13 mouse cellular contexts compared by ENCODE assay signal in genomic region chr3:96566661-96567450, GRCm38 (mm10). TPM values are rescaled to one million over a fixed set of nuclear protein-coding genes. Genes with fewer than 3 reads are reported as not detected.
DNase-seq lines count a peak whose midpoint lies in the region; ATAC-seq and TF ChIP-seq lines count a peak whose summit lies in the region.
"Had no signal": no experiment of that assay in that cellular context is flagged by ENCODE, and none has a peak within 500 bp of the region (broad histone marks: within the 10 kb centered on the region; RNA-seq: fewer than 3 reads in every experiment).

No protein-coding gene starts in this region.

- H3K9ac ChIP-seq in liver, adult 2 months (ENCODE audit: low read depth, low read length), result no peak overlapping the region
- H3K9ac ChIP-seq in liver, embryonic 11.5 days (ENCODE audit: low read depth, low read length), result no peak overlapping the region
- H3K9ac ChIP-seq in heart, postnatal 0 days (replicated peaks; ENCODE audit: low read depth, low read length), result no peak overlapping the region
- H3K9ac ChIP-seq in midbrain, embryonic 13.5 days (replicated peaks), result no peak overlapping the region
- H3K9ac ChIP-seq: limb, embryonic 13.5 days; midbrain, embryonic 12.5 days had no signal

- no peak overlapping the region for H3K4me3 ChIP-seq in liver, adult 2 months (ENCODE audit: insufficient read depth, low read depth, low read length)
- no peak overlapping the region for H3K4me3 ChIP-seq in liver, embryonic 11.5 days (ENCODE audit: low read depth, low read length)
- no peak overlapping the region for H3K4me3 ChIP-seq in heart, postnatal 0 days (ENCODE audit: low read depth, low read length)
- no peak overlapping the region for H3K4me3 ChIP-seq in midbrain, embryonic 13.5 days (replicated peaks)
- H3K4me3 ChIP-seq: erythroblast, embryonic 14.5 days; limb, embryonic 13.5 days; midbrain, embryonic 12.5 days had no signal

- no peaks in the 10 kb centered on the region for H3K27me3 ChIP-seq in liver, adult 2 months (ENCODE audit: control insufficient read depth, insufficient read depth, low read length)
- H3K27me3 ChIP-seq in liver, embryonic 11.5 days (replicated peaks; ENCODE audit: control insufficient read depth, insufficient read depth, low read length), result no peaks in the 10 kb centered on the region
- H3K27me3 ChIP-seq in heart, postnatal 0 days (ENCODE audit: control insufficient read depth, insufficient read depth, low read length), result no peaks in the 10 kb centered on the region
- H3K27me3 ChIP-seq in midbrain, embryonic 13.5 days, result no peaks in the 10 kb centered on the region
- H3K27me3 ChIP-seq: limb, embryonic 13.5 days; midbrain, embryonic 12.5 days had no signal

- no peaks in the 10 kb centered on the region; the same call in 1 of the 2 replicates for H3K36me3 ChIP-seq in liver, adult 2 months (ENCODE audit: control insufficient read depth, insufficient read depth, low read length)
- no peaks in the 10 kb centered on the region for H3K36me3 ChIP-seq in liver, embryonic 11.5 days (ENCODE audit: control insufficient read depth, insufficient read depth, low read length)
- H3K36me3 ChIP-seq in heart, postnatal 0 days (replicated peaks; ENCODE audit: control insufficient read depth, insufficient read depth, low read length), result no peaks in the 10 kb centered on the region
- H3K36me3 ChIP-seq in midbrain, embryonic 13.5 days, result no peaks in the 10 kb centered on the region
- H3K36me3 ChIP-seq: midbrain, embryonic 12.5 days had no signal

- H3K4me1 ChIP-seq in liver, adult 2 months (ENCODE audit: control insufficient read depth, insufficient read depth, low read length), result peaks cover 24% of the 10 kb centered on the region
- peaks cover 20% of the 10 kb centered on the region for H3K4me1 ChIP-seq in liver, embryonic 11.5 days (replicated peaks; ENCODE audit: control insufficient read depth, insufficient read depth, low read length)
- H3K4me1 ChIP-seq in heart, postnatal 0 days (ENCODE audit: control insufficient read depth, insufficient read depth), result peaks cover 52% of the 10 kb centered on the region
- 0 out of 2 replicates have a peak, but pooled peaks cover 1% of the 10 kb centered on the region for H3K4me1 ChIP-seq in midbrain, embryonic 13.5 days (replicated peaks)
- H3K4me1 ChIP-seq: midbrain, embryonic 12.5 days had no signal

- no peak for TF ChIP-seq CTCF in liver, adult 2 months (IDR thresholded peaks at IDR 0.05; ENCODE audit: low read depth, low read length)
- TF ChIP-seq CTCF in heart, postnatal 0 days (IDR thresholded peaks at IDR 0.05; ENCODE audit: low read depth), result no peak

- H3K4me2 ChIP-seq in liver, embryonic 11.5 days, result no peak overlapping the region
- H3K4me2 ChIP-seq in heart, postnatal 0 days (ENCODE audit: low read depth, low read length), result no peak overlapping the region
- no peak overlapping the region for H3K4me2 ChIP-seq in midbrain, embryonic 13.5 days (replicated peaks)
- H3K4me2 ChIP-seq: limb, embryonic 13.5 days; midbrain, embryonic 12.5 days had no signal

- H3K79me2 ChIP-seq in liver, adult 2 months (ENCODE audit: control insufficient read depth, insufficient read depth, low read length), result no peaks in the 10 kb centered on the region

- TF ChIP-seq EP300 in heart, postnatal 0 days (IDR thresholded peaks at IDR 0.05; ENCODE audit: low read depth), result no peak

- DNase-seq in adrenal gland, postnatal 10 days, result peak; percentile 9
- DNase-seq in adrenal gland, adult (ENCODE audit: inconsistent age in 2 of 2, low spot score in 1 of 2), result no peak
- peak; percentile 71 for DNase-seq in liver, adult 2 months (ENCODE audit: extremely low read depth, low read depth, low spot score)
- no peak for DNase-seq in liver, embryonic 11.5 days (ENCODE audit: low spot score)
- no peak for DNase-seq in heart, postnatal 0 days (ENCODE audit: low spot score)
- DNase-seq: lung, postnatal 14 days had no signal

- no peak overlapping the region for H3K27ac ChIP-seq in liver, adult 2 months (replicated peaks; ENCODE audit: insufficient read depth, low read depth, low read length)
- no peak overlapping the region for H3K27ac ChIP-seq in liver, embryonic 11.5 days (ENCODE audit: low read depth, low read length)
- peak overlapping the region; percentile 13; the same call in 1 of the 2 replicates for H3K27ac ChIP-seq in heart, postnatal 0 days (ENCODE audit: low read depth)
- no peak overlapping the region for H3K27ac ChIP-seq in midbrain, embryonic 13.5 days
- H3K27ac ChIP-seq: limb, embryonic 13.5 days; midbrain, embryonic 12.5 days had no signal

- ATAC-seq in liver, embryonic 11.5 days (replicated peaks; ENCODE audit: low FRiP score), result no peak
- ATAC-seq in heart, postnatal 0 days (ENCODE audit: insufficient read depth, low read depth), result no peak
- ATAC-seq in neutrophil, adult 5-6 weeks (ENCODE audit: extremely low read depth, insufficient number of reproducible peaks, low FRiP score, poor library complexity, severe bottlenecking), result 0 out of 2 replicates have a peak, but pooled peaks have one; percentile 17
- ATAC-seq in monocyte, adult 5-6 weeks (replicated peaks; ENCODE audit: insufficient number of reproducible peaks, low FRiP score, low TSS enrichment, poor library complexity, severe bottlenecking), result no peak
- ATAC-seq in midbrain, embryonic 13.5 days, result no peak

- TF ChIP-seq POLR2A in liver, adult 2 months (IDR thresholded peaks at IDR 0.05; ENCODE audit: extremely low read depth, insufficient read depth, low read length), result 0 out of 2 replicates have a peak, but pooled peaks have one; percentile 41

- 62% methylated on average over 8 of the region's 8 CpGs for WGBS in liver, adult 2 months
- WGBS in liver, embryonic 11.5 days, result 77% methylated on average over 8 of the region's 8 CpGs
- 74% methylated on average over 8 of the region's 8 CpGs for WGBS in heart, postnatal 0 days
- 82% methylated on average over 8 of the region's 8 CpGs for WGBS in midbrain, embryonic 13.5 days

- no peaks in the 10 kb centered on the region for H3K9me3 ChIP-seq in liver, embryonic 11.5 days (ENCODE audit: control insufficient read depth, low read length)
- no peaks in the 10 kb centered on the region for H3K9me3 ChIP-seq in heart, postnatal 0 days (replicated peaks; ENCODE audit: control insufficient read depth, low read length)
- H3K9me3 ChIP-seq in midbrain, embryonic 13.5 days, result no peaks in the 10 kb centered on the region
- H3K9me3 ChIP-seq: limb, embryonic 13.5 days; midbrain, embryonic 12.5 days had no signal

RNA-seq across cellular contexts. Expression of gene Txnip, which starts 9.1 kb away (rescaled TPM):
- total RNA-seq in adrenal gland, postnatal 10 days (2021), result 100 to 1,000 TPM; 601 to 945 TPM
- total RNA-seq in liver, adult 2 months (2014; rRNA removed), result 153 and 159 TPM in 2 replicates
- 51.0 and 74.3 TPM in 2 replicates for polyA plus RNA-seq in liver, adult 2 months (2012; rRNA removed)
- 41.1 and 44.0 TPM in 2 replicates for polyA plus RNA-seq in liver, embryonic 11.5 days (2014; fragmentation: Nextera tagmentation; extraction: Ambion mirVana)
- 1,058 and 1,196 TPM in 2 replicates for total RNA-seq in heart, postnatal 0 days (2014; rRNA removed; ENCODE audit: low replicate concordance)
- 332 and 600 TPM in 2 replicates for polyA plus RNA-seq in heart, postnatal 0 days (2015; fragmentation: Nextera tagmentation; extraction: Ambion mirVana)
- 1,984 and 2,044 TPM in 2 replicates for total RNA-seq in neutrophil, adult 5-6 weeks (2017)
- 575 to 636 TPM (median 578 TPM) in 3 replicates for total RNA-seq in monocyte, adult 5-6 weeks (2017)
- 52.2 and 57.6 TPM in 2 replicates for polyA plus RNA-seq in midbrain, embryonic 13.5 days (2015; fragmentation: Nextera tagmentation; extraction: Ambion mirVana)

RNA-seq across cellular contexts. Expression of gene Gm16253, which starts 9.9 kb away (rescaled TPM):
- under 1 TPM in 1 of 2 experiments, not detected in 1; 0.61 TPM for total RNA-seq in adrenal gland, postnatal 10 days (2021)
- total RNA-seq in liver, adult 2 months (2014; rRNA removed), result not detected in 2 replicates
- not detected in 2 replicates for polyA plus RNA-seq in liver, adult 2 months (2012; rRNA removed)
- polyA plus RNA-seq in liver, embryonic 11.5 days (2014; fragmentation: Nextera tagmentation; extraction: Ambion mirVana), result 0.49 and 1.0 TPM in 2 replicates
- total RNA-seq in heart, postnatal 0 days (2014; rRNA removed; ENCODE audit: low replicate concordance), result not detected in 2 replicates
- 1.1 and 1.2 TPM in 2 replicates for polyA plus RNA-seq in heart, postnatal 0 days (2015; fragmentation: Nextera tagmentation; extraction: Ambion mirVana)
- total RNA-seq in neutrophil, adult 5-6 weeks (2017), result not detected in 2 replicates
- not detected in 3 replicates for total RNA-seq in monocyte, adult 5-6 weeks (2017)
- 0.81 and 1.7 TPM in 2 replicates for polyA plus RNA-seq in midbrain, embryonic 13.5 days (2015; fragmentation: Nextera tagmentation; extraction: Ambion mirVana)
- total RNA-seq: left cerebral cortex, adult 18-20 months had no signal
- polyA plus RNA-seq: erythroblast, embryonic 14.5 days had no signal

RNA-seq across cellular contexts. Expression of gene Polr3gl, which starts 27.1 kb away (rescaled TPM):
- total RNA-seq in adrenal gland, postnatal 10 days (2021), result 10 to 100 TPM; 29.3 to 34.3 TPM
- 5.7 and 8.2 TPM in 2 replicates for total RNA-seq in liver, adult 2 months (2014; rRNA removed)
- 7.0 and 7.7 TPM in 2 replicates for polyA plus RNA-seq in liver, adult 2 months (2012; rRNA removed)
- polyA plus RNA-seq in liver, embryonic 11.5 days (2014; fragmentation: Nextera tagmentation; extraction: Ambion mirVana), result 18.6 and 21.5 TPM in 2 replicates
- total RNA-seq in heart, postnatal 0 days (2014; rRNA removed; ENCODE audit: low replicate concordance), result 10.3 and 13.1 TPM in 2 replicates
- polyA plus RNA-seq in heart, postnatal 0 days (2015; fragmentation: Nextera tagmentation; extraction: Ambion mirVana), result 37.1 and 38.7 TPM in 2 replicates
- total RNA-seq in neutrophil, adult 5-6 weeks (2017), result 63.6 and 63.9 TPM in 2 replicates
- total RNA-seq in monocyte, adult 5-6 weeks (2017), result 75.3 to 86.8 TPM (median 84.0 TPM) in 3 replicates
- 41.1 and 42.0 TPM in 2 replicates for polyA plus RNA-seq in midbrain, embryonic 13.5 days (2015; fragmentation: Nextera tagmentation; extraction: Ambion mirVana)

RNA-seq across cellular contexts. Expression of gene Ankrd34a, which starts 29.6 kb away (rescaled TPM):
- total RNA-seq in adrenal gland, postnatal 10 days (2021), result under 1 TPM; 0.54 to 0.55 TPM
- 0.07 TPM in 1 of 2 replicates, not detected in the other for total RNA-seq in liver, adult 2 months (2014; rRNA removed)
- polyA plus RNA-seq in liver, adult 2 months (2012; rRNA removed), result 0.05 and 0.07 TPM in 2 replicates
- polyA plus RNA-seq in liver, embryonic 11.5 days (2014; fragmentation: Nextera tagmentation; extraction: Ambion mirVana), result 0.71 and 1.1 TPM in 2 replicates
- total RNA-seq in heart, postnatal 0 days (2014; rRNA removed; ENCODE audit: low replicate concordance), result 1.2 and 5.3 TPM in 2 replicates
- polyA plus RNA-seq in heart, postnatal 0 days (2015; fragmentation: Nextera tagmentation; extraction: Ambion mirVana), result 6.0 and 6.8 TPM in 2 replicates
- not detected in 2 replicates for total RNA-seq in neutrophil, adult 5-6 weeks (2017)
- total RNA-seq in monocyte, adult 5-6 weeks (2017), result not detected in 3 replicates
- 5.3 and 6.5 TPM in 2 replicates for polyA plus RNA-seq in midbrain, embryonic 13.5 days (2015; fragmentation: Nextera tagmentation; extraction: Ambion mirVana)
- polyA plus RNA-seq: erythroblast, embryonic 14.5 days had no signal

RNA-seq across cellular contexts. Expression of gene Lix1l, which starts 34.1 kb away (rescaled TPM):
- total RNA-seq in adrenal gland, postnatal 10 days (2021), result 10 to 100 TPM; 33.3 to 42.6 TPM
- total RNA-seq in liver, adult 2 months (2014; rRNA removed), result 3.0 and 3.1 TPM in 2 replicates
- polyA plus RNA-seq in liver, adult 2 months (2012; rRNA removed), result 2.5 and 3.3 TPM in 2 replicates
- polyA plus RNA-seq in liver, embryonic 11.5 days (2014; fragmentation: Nextera tagmentation; extraction: Ambion mirVana), result 2.6 and 3.1 TPM in 2 replicates
- 33.1 and 50.6 TPM in 2 replicates for total RNA-seq in heart, postnatal 0 days (2014; rRNA removed; ENCODE audit: low replicate concordance)
- polyA plus RNA-seq in heart, postnatal 0 days (2015; fragmentation: Nextera tagmentation; extraction: Ambion mirVana), result 3.6 and 5.1 TPM in 2 replicates
- 0.23 TPM in 1 of 2 replicates, not detected in the other for total RNA-seq in neutrophil, adult 5-6 weeks (2017)
- 0.68 to 0.95 TPM in 2 of 3 replicates, not detected in the other for total RNA-seq in monocyte, adult 5-6 weeks (2017)
- 5.7 and 6.2 TPM in 2 replicates for polyA plus RNA-seq in midbrain, embryonic 13.5 days (2015; fragmentation: Nextera tagmentation; extraction: Ambion mirVana)

Comparison
In these comparisons a context has a peak if more than half of its experiments do, and no peak if none do; other contexts are left out.
1. DNase-seq: peak in adrenal gland, postnatal 10 days (single experiment) and liver, adult 2 months (single experiment); none in adrenal gland, adult (0 of 2), liver, embryonic 11.5 days (single experiment) and heart, postnatal 0 days (single experiment).